Mouse (Mus musculus) left cerebral cortex, postnatal 14 days (tissue): Measurements from ENCODE around the gene Alkal2. TPM values are rescaled to one million over a fixed set of nuclear protein-coding genes. Genes with fewer than 3 reads are reported as not detected.
A peak's percentile ranks its signal among the peaks of the same experiment; 100 is the strongest.

Experiments used
- DNase-seq, 2 experiments: peaks; one replicate each; pipeline ENCODE4 v3.0.0; 2021 to 2022; ENCODE audit warnings: low spot score in 2 of 2, mixed read lengths in 1 of 2
- intact Hi-C: fragments of 180-260 bp; cut with DNase I; formaldehyde crosslinking; loops from one replicate; pipeline ENCODE4 v1.15.1; 2025
- total RNA-seq, 2 experiments: library from RNA; stranded (reverse); gene quantifications; 2 replicates each; pipeline ENCODE4 v1.2.3; 2021

Gene Alkal2
- total RNA-seq, 2 experiments from 2014 or later: 1.7 to 3.4 TPM

DNA sequence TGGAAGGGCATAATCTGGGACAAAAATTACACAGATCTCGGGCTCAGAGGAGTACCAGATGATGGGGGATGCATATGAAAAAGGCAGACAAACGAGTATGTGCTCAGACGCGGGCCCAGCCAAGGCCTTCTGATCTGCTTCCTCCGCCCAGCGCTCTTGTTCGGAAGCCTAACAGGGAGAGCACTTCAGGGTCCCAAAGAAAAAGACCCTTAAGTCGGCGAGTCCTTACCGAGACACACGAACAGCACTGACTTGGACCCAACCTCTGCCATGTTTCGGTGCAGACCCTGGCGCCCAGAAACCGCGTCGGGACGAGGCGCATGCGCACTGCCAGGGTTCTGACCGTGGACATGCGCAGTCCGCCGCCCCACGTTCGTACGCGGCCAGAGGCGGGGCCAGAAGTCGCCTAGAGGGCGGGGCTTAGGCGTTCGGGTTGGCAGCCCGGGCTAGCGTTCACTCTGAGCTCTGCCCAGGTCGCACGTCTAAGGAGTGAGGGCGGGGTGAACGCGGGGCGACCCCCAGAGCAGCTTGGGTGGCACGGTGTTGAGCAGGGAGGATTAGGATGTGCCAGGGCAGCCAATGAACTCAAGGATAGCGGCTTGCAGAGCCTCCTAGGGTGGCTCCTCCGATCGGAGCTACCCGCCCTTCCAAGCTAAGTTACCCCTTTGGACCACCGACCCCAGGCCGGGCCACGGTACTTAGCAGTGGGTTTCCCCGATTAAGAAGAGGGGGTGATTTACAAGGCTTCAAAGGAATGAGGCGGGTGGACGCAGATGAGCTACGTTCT, 27.3 kb downstream of the Alkal2 start, which contains the start of the genes Acp1 and Sh3yl1:
Acp1 (minus strand) TSS at position 329 of the 787 bp plus-strand sequence.
Sh3yl1 (plus strand) TSS at position 408 of the 787 bp plus-strand sequence.
- DNase-seq: peak; percentile 92 to 96
- intact Hi-C loops: no loop called here

DNA sequence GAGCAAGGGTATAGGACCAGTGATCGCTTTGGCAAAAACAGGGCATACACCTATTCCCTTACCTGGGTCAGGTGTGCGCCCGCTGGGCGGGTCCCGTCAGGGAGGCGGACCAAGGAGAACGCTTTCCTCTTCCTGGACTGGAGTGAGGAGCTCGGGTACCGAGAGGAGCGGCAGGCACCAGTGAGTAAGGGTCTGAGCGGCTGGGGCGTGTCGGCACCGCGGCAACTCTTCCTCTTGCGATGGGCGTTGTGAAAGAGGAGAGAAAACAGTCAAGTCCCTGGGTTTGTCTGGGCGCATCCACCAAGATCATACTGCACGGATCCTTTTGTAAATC, 27.9 kb downstream of the Alkal2 start:
- peak in 1 of 2 experiments; percentile 47 for DNase-seq
- intact Hi-C loops: no loop called here

DNA sequence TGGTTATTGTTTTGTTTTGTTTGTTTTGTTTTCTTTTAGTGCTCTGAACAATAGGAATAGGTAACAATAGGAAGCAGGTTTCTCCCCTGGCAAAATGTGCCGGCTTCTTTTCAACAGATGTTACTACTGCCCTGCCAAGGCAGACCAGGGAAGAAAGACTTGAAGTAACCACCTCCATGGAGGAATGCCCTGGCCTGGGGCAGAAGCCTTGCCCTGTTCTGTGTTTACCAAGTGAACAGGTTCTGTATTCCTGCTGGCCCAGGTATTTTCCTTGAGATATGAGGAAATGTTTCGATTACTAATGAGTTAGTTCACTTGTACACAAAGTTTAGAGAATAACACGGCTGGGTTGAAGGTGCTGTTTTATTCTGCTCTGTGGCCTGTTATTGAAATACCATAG, 28.7 kb downstream of the Alkal2 start:
- intact Hi-C loops: no loop called here
- DNase-seq: no peak

DNA sequence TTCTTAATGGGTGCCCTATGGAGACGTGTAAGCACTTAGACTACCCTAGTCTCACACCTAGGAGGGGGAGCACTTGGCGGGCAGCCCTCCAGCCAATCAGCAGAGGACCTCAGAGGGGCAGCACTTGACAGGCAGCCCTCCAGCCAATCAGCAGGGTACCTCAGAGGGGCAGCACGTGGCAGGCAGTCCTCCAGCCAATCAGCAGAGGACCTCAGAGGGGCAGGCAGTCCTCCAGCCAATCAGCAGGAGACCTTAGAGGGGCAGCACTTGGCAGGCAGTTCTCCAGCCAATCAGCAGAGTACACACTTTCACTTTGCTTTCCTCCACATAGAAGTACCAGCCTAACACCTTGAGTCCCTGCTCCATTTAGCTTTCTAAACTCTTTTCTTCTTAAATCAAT, 38.3 kb downstream of the Alkal2 start:
- intact Hi-C loops: no loop called here
- DNase-seq: no peak

DNA sequence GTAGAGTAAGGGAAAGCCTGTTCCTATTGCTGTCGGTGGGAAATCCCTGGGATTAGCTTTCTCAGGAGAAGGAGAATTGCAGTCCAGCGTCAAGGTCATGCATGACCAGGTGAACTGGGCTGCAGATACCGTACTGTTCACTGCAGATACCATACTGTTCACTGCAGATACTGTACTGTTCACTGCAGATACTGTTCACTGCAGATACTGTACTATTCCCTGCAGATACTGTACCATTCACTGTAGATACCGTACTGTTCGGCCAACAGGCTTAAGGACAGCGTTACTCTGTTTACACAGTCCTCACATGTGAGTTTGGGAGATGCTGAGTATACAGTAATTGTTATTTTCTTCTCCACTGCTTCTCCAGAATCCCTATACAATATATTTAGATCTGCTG, 44.1 kb downstream of the Alkal2 start:
- intact Hi-C loops: no loop called here
- DNase-seq: no peak

DNA sequence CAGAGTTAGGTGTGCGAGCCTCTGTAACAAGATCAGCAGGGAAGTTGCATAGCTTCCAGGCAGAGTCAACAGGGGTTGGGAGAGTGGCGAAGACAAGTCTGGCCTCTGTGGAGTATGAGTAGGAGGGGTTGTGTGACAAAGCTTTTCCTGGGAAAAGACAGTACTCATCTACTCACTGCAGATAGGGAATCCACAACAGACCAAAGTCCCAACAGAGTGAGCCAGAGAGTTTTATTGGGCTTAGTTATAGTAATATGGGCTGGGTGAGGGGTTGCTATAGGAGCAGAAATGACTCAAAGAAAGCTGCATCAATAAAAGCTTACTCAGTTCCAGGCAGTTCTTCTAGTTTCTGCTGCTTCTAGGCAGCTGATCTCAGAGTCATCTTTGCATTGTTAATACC, 49.2 kb downstream of the Alkal2 start:
- DNase-seq: no peak
- intact Hi-C loops: no loop called here

DNA sequence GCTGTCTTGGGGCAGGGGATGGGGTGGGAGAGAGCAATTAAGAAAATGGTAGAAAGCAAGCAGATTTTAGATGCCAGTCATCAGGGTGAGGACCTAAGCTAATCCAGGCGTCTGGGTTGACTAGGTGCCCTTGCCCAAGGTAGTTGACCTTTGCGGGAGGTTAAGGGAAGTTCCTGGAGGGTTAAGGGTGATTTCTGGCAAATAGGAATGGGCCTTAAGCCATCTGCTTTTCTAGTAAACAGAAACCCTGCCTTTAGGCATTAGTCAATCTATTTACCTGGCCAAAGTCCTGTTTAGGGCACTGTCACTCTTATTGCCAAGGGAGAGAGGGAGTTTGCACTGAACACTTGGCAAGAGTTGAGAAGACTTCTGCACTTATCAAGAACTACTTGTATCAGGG, 52.8 kb downstream of the Alkal2 start:
- intact Hi-C loops: no loop called here
- no peak for DNase-seq

Other genes with a start within 250 kb of the Alkal2 start
- 10 to 100 TPM; 51.2 to 54.3 TPM for gene Acp1, start 27.3 kb downstream of the Alkal2 start, total RNA-seq
- gene Sh3yl1, start 27.3 kb downstream of the Alkal2 start, total RNA-seq: 10 to 100 TPM; 14.4 to 16.8 TPM
- not detected for gene Fam110c, start 189.5 kb downstream of the Alkal2 start, total RNA-seq